9 mouse cellular contexts compared by ENCODE assay signal in genomic region chr17:84709403-84709851, GRCm38 (mm10). TPM values are rescaled to one million over a fixed set of nuclear protein-coding genes. Genes with fewer than 3 reads are reported as not detected.
DNase-seq lines count a peak whose midpoint lies in the region; ATAC-seq and TF ChIP-seq lines count a peak whose summit lies in the region.
"Had no signal": no experiment of that assay in that cellular context is flagged by ENCODE, and none has a peak within 500 bp of the region (broad histone marks: within the 10 kb centered on the region; RNA-seq: fewer than 3 reads in every experiment).

No protein-coding gene starts in this region.

- no peak for TF ChIP-seq POLR2A in olfactory bulb, adult 2 months (IDR thresholded peaks at IDR 0.05; ENCODE audit: insufficient read depth, low read depth, low read length)

- no peaks in the 10 kb centered on the region for H3K9me3 ChIP-seq in forebrain, embryonic 13.5 days (replicated peaks)

- H3K4me1 ChIP-seq in forebrain, embryonic 13.5 days, result peaks cover 34% of the 10 kb centered on the region
- H3K4me1 ChIP-seq in olfactory bulb, adult 2 months (ENCODE audit: control insufficient read depth, insufficient read depth, low read length), result peaks cover 17% of the 10 kb centered on the region

- no peak for TF ChIP-seq CTCF in olfactory bulb, adult 2 months (IDR thresholded peaks at IDR 0.05; ENCODE audit: insufficient read depth, low read depth, low read length)

- peaks cover 17% of the 10 kb centered on the region for H3K27me3 ChIP-seq in forebrain, embryonic 13.5 days

- peak overlapping the region; percentile 36 for H3K4me2 ChIP-seq in forebrain, embryonic 13.5 days

- peak; percentile 35 to 41 for DNase-seq in layer of hippocampus, adult 18-20 months (ENCODE audit: low spot score in 2 of 2)
- no peak for DNase-seq in layer of hippocampus, adult 9-10 months (ENCODE audit: low spot score)
- peak; percentile 25 to 42 for DNase-seq in lung, adult 18-20 months
- DNase-seq in ovary, postnatal 10 days (ENCODE audit: low spot score), result no peak
- DNase-seq in kidney, adult 18-20 months, result no peak

- peak; percentile 54 for ATAC-seq in forebrain, embryonic 13.5 days
- ATAC-seq in megakaryocyte, adult 5-6 weeks (ENCODE audit: poor library complexity, severe bottlenecking), result no peak

- H3K27ac ChIP-seq in forebrain, embryonic 13.5 days, result peak overlapping the region; percentile 59
- peak overlapping the region; percentile 58 for H3K27ac ChIP-seq in olfactory bulb, adult 2 months (ENCODE audit: insufficient read depth, low read depth, low read length)

- WGBS in forebrain, embryonic 13.5 days, result 23% methylated on average over 17 of the region's 17 CpGs
- 17% methylated on average over 17 of the region's 17 CpGs for WGBS in olfactory bulb, adult 2 months

- no peak overlapping the region for H3K9ac ChIP-seq in forebrain, embryonic 13.5 days

- H3K36me3 ChIP-seq in forebrain, embryonic 13.5 days (ENCODE audit: poor library complexity, severe bottlenecking), result peaks cover 32% of the 10 kb centered on the region; the same call in 1 of the 2 replicates

- H3K4me3 ChIP-seq in forebrain, embryonic 13.5 days, result no peak overlapping the region
- H3K4me3 ChIP-seq in olfactory bulb, adult 2 months (ENCODE audit: insufficient read depth, low read depth, low read length), result no peak overlapping the region

RNA-seq across cellular contexts. Expression of gene Abcg5, which starts 26.6 kb away (rescaled TPM):
- not detected for total RNA-seq in layer of hippocampus, adult 18-20 months (2021)
- polyA plus RNA-seq in forebrain, embryonic 13.5 days (2015; fragmentation: Nextera tagmentation; extraction: Ambion mirVana), result 4.1 and 4.3 TPM in 2 replicates
- polyA plus RNA-seq in olfactory bulb, adult 2 months (2012; ENCODE audit: insufficient read depth, insufficient read length, low replicate concordance, missing spikeins), result not detected in 2 replicates
- total RNA-seq in megakaryocyte, adult 5-6 weeks (2015), result not detected in 2 replicates
- 0.16 TPM in 1 of 2 replicates, not detected in the other for total RNA-seq in megakaryocyte, adult 5-6 weeks (2017)
- total RNA-seq: common myeloid progenitor, adult 5-6 weeks had no signal

RNA-seq across cellular contexts. Expression of gene Abcg8, which starts 33.3 kb away (rescaled TPM):
- total RNA-seq in layer of hippocampus, adult 18-20 months (2021), result not detected
- 0.09 and 0.37 TPM in 2 replicates for polyA plus RNA-seq in forebrain, embryonic 13.5 days (2015; fragmentation: Nextera tagmentation; extraction: Ambion mirVana)
- polyA plus RNA-seq in olfactory bulb, adult 2 months (2012; ENCODE audit: insufficient read depth, insufficient read length, low replicate concordance, missing spikeins), result not detected in 2 replicates
- total RNA-seq in megakaryocyte, adult 5-6 weeks (2015), result not detected in 2 replicates
- not detected in 2 replicates for total RNA-seq in megakaryocyte, adult 5-6 weeks (2017)
- total RNA-seq: common myeloid progenitor, adult 5-6 weeks had no signal

Comparison
In these comparisons a context has a peak if more than half of its experiments do, and no peak if none do; other contexts are left out.
1. DNase-seq: peak in layer of hippocampus, adult 18-20 months (2 of 2) and lung, adult 18-20 months (2 of 2); none in layer of hippocampus, adult 9-10 months (single experiment), ovary, postnatal 10 days (single experiment) and kidney, adult 18-20 months (single experiment).